10 mouse cellular contexts compared by ENCODE assay signal in the genomic region with DNA sequence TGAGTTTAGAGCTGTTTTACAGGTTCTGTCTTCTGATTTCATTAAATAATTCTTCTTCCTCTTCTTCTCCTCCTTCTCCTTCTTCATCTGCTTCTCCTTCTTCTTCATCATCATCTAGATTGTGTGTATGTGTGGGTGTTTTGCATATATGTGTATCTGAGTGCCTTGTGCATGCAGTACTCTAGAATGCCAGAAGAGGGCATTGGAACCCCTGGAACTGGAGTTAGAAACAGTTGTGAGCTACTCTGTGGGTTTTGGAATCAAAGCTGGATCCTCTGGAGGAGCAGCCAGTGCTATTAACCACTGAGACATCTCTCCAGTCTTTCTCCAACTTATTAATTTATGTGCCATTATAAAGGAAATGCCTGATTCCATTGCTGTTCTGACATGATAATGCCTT.
DNase-seq lines count a peak whose midpoint lies in the region; ATAC-seq and TF ChIP-seq lines count a peak whose summit lies in the region.
"Had no signal": no experiment of that assay in that cellular context is flagged by ENCODE, and none has a peak within 500 bp of the region (broad histone marks: within the 10 kb centered on the region; RNA-seq: fewer than 3 reads in every experiment).

No protein-coding gene starts in this region.

- 0 out of 2 replicates have a peak, but pooled peaks cover 5% of the 10 kb centered on the region for H3K4me1 ChIP-seq in heart, embryonic 12.5 days (replicated peaks)
- H3K4me1 ChIP-seq in lung, embryonic 14.5 days (ENCODE audit: insufficient read depth), result no peaks in the 10 kb centered on the region
- H3K4me1 ChIP-seq in forebrain, embryonic 16.5 days (replicated peaks; ENCODE audit: control insufficient read depth, insufficient read depth, low read length), result no peaks in the 10 kb centered on the region
- H3K4me1 ChIP-seq: liver, embryonic 13.5 days had no signal

- no peaks in the 10 kb centered on the region for H3K36me3 ChIP-seq in heart, embryonic 12.5 days
- H3K36me3 ChIP-seq in lung, embryonic 14.5 days (ENCODE audit: insufficient read depth), result no peaks in the 10 kb centered on the region
- no peaks in the 10 kb centered on the region for H3K36me3 ChIP-seq in forebrain, embryonic 16.5 days (ENCODE audit: control insufficient read depth, insufficient read depth)
- H3K36me3 ChIP-seq: liver, embryonic 13.5 days had no signal

- no peak for ATAC-seq in heart, embryonic 12.5 days (ENCODE audit: insufficient number of reproducible peaks, low FRiP score)
- no peak for ATAC-seq in lung, embryonic 14.5 days (ENCODE audit: insufficient read depth)
- ATAC-seq in megakaryocyte progenitor cell, adult 5-6 weeks (replicated peaks; ENCODE audit: poor library complexity), result peak; percentile 68
- ATAC-seq in forebrain, embryonic 16.5 days, result no peak

- H3K27ac ChIP-seq in heart, embryonic 12.5 days (ENCODE audit: poor library complexity, severe bottlenecking), result no peak overlapping the region
- H3K27ac ChIP-seq in lung, embryonic 14.5 days (ENCODE audit: low read depth), result no peak overlapping the region
- no peak overlapping the region for H3K27ac ChIP-seq in forebrain, embryonic 16.5 days (ENCODE audit: low read length)
- H3K27ac ChIP-seq: liver, embryonic 13.5 days had no signal

- H3K27me3 ChIP-seq in heart, embryonic 12.5 days (replicated peaks), result no peaks in the 10 kb centered on the region
- H3K27me3 ChIP-seq in lung, embryonic 14.5 days (ENCODE audit: insufficient read depth, low read length), result no peaks in the 10 kb centered on the region
- H3K27me3 ChIP-seq in forebrain, embryonic 16.5 days (replicated peaks; ENCODE audit: control insufficient read depth, insufficient read depth, low read length), result no peaks in the 10 kb centered on the region
- H3K27me3 ChIP-seq: liver, embryonic 13.5 days had no signal

- no peaks in the 10 kb centered on the region for H3K9me3 ChIP-seq in heart, embryonic 12.5 days (replicated peaks)
- no peaks in the 10 kb centered on the region for H3K9me3 ChIP-seq in lung, embryonic 14.5 days (ENCODE audit: low read depth, low read length)
- H3K9me3 ChIP-seq in forebrain, embryonic 16.5 days (ENCODE audit: control insufficient read depth, low read length), result no peaks in the 10 kb centered on the region
- H3K9me3 ChIP-seq: liver, embryonic 13.5 days had no signal

- H3K9ac ChIP-seq in heart, embryonic 12.5 days, result no peak overlapping the region
- H3K9ac ChIP-seq in lung, embryonic 14.5 days, result no peak overlapping the region
- H3K9ac ChIP-seq in forebrain, embryonic 16.5 days (replicated peaks; ENCODE audit: low read depth, low read length), result no peak overlapping the region
- H3K9ac ChIP-seq: liver, embryonic 13.5 days had no signal

- peak; percentile 14 for DNase-seq in heart, postnatal 4 days
- peak; percentile 50 for DNase-seq in lung, embryonic 14.5 days
- DNase-seq in lung, adult 18-20 months, result no peak
- DNase-seq in adipocyte (ENCODE audit: low spot score), result peak; percentile 30
- DNase-seq: heart, postnatal 36 days; liver, embryonic 13.5 days; thymus, postnatal 36 days had no signal

- peak; percentile 63 for TF ChIP-seq CTCF in lung, embryonic 14.5 days (IDR thresholded peaks at IDR 0.05; ENCODE audit: low read depth)

- no peak overlapping the region for H3K4me2 ChIP-seq in heart, embryonic 12.5 days
- no peak overlapping the region for H3K4me2 ChIP-seq in lung, embryonic 14.5 days
- no peak overlapping the region for H3K4me2 ChIP-seq in forebrain, embryonic 16.5 days (ENCODE audit: low read length)
- H3K4me2 ChIP-seq: liver, embryonic 13.5 days had no signal

- no peak overlapping the region for H3K4me3 ChIP-seq in heart, embryonic 12.5 days
- H3K4me3 ChIP-seq in lung, embryonic 14.5 days (ENCODE audit: low read depth, low read length), result no peak overlapping the region
- H3K4me3 ChIP-seq in forebrain, embryonic 16.5 days (replicated peaks; ENCODE audit: low read length), result no peak overlapping the region
- H3K4me3 ChIP-seq: liver, embryonic 13.5 days had no signal

Comparison
In these comparisons a context has a peak if more than half of its experiments do, and no peak if none do; other contexts are left out.
1. DNase-seq: peak in heart, postnatal 4 days (single experiment), lung, embryonic 14.5 days (single experiment) and adipocyte (single experiment); none in lung, adult 18-20 months (0 of 2).